Mouse (Mus musculus): ENCODE measurements around the gene Ndufa9.

DNA sequence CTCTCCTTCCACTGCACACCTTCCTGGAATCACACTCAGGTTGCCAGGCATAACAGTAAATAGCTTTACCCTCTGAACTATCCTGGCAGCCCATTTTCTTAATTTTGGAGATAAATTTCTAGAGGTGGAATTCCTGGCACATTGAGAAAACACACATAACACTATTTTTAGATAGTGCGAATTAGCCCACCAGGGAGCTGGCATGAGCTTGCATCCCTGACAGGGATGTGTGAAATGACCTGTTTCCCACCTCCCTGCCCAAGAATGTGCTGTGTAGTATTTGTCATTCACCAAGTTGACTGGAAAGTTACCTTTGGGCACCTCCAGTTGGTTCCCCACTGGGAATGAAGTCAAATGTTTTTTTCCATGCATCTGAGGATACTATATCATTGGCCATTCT is 65.9 kb downstream of the Ndufa9 start:
- TF ChIP-seq CTCF (IDR thresholded peaks at IDR 0.05; ENCODE audit: borderline replicate concordance, insufficient read depth, low read length) (no peak), POLR2A (IDR thresholded peaks at IDR 0.05; ENCODE audit: low read depth, low read length) (no peak)
